Mouse (Mus musculus) embryo, embryonic 11.5 days (tissue): ENCODE data around the gene Usp48.

ENCODE experiments used
- DNase-seq: peaks from one replicate; pipeline ENCODE4 v3.0.0-alpha.2; 2012; ENCODE audit warnings: low read depth, low spot score

The Usp48 gene

GRCm38 (mm10) chr4:137609702-137610101, 16.1 kb downstream of the Usp48 start:
- no peak for DNase-seq

GRCm38 (mm10) chr4:137610256-137610655, 16.7 kb downstream of the Usp48 start:
- no peak for DNase-seq

GRCm38 (mm10) chr4:137622847-137623246, 29.3 kb downstream of the Usp48 start:
- no peak for DNase-seq

GRCm38 (mm10) chr4:137627476-137628235, 34.1 kb downstream of the Usp48 start:
- no peak for DNase-seq

GRCm38 (mm10) chr4:137628400-137628799, 34.8 kb downstream of the Usp48 start:
- no peak for DNase-seq

- no peak for DNase-seq
Observed at GRCm38 (mm10) chr4:137629354-137629753, 35.8 kb downstream of the Usp48 start.

- no peak for DNase-seq
Observed at GRCm38 (mm10) chr4:137630153-137630552, 36.6 kb downstream of the Usp48 start.

- no peak for DNase-seq
Observed at GRCm38 (mm10) chr4:137631596-137631995, 38.0 kb downstream of the Usp48 start.

- no peak for DNase-seq
Observed at GRCm38 (mm10) chr4:137633394-137633793, 39.8 kb downstream of the Usp48 start.

- DNase-seq: no peak
Observed at GRCm38 (mm10) chr4:137636597-137636996, 43.0 kb downstream of the Usp48 start.

- no peak for DNase-seq
Observed at GRCm38 (mm10) chr4:137641556-137641955, 48.0 kb downstream of the Usp48 start.

- DNase-seq: no peak
Observed at GRCm38 (mm10) chr4:137642101-137642500, 48.5 kb downstream of the Usp48 start.

GRCm38 (mm10) chr4:137643459-137643858, 49.9 kb downstream of the Usp48 start:
- no peak for DNase-seq

GRCm38 (mm10) chr4:137646262-137646661, 52.7 kb downstream of the Usp48 start:
- no peak for DNase-seq

GRCm38 (mm10) chr4:137647648-137648047, 54.1 kb downstream of the Usp48 start:
- DNase-seq: no peak

- DNase-seq: no peak
Observed at GRCm38 (mm10) chr4:137648230-137648629, 54.7 kb downstream of the Usp48 start.

- no peak for DNase-seq
Observed at GRCm38 (mm10) chr4:137650912-137651311, 57.4 kb downstream of the Usp48 start.

- no peak for DNase-seq
Observed at GRCm38 (mm10) chr4:137652835-137653346, 59.3 kb downstream of the Usp48 start.

GRCm38 (mm10) chr4:137655241-137656031, 61.9 kb downstream of the Usp48 start:
- no peak for DNase-seq

- no peak for DNase-seq
Observed at GRCm38 (mm10) chr4:137657674-137658073, 64.1 kb downstream of the Usp48 start.

GRCm38 (mm10) chr4:137659541-137659940, 66.0 kb downstream of the Usp48 start:
- DNase-seq: no peak

GRCm38 (mm10) chr4:137660364-137661077, 67.0 kb downstream of the Usp48 start:
- DNase-seq: no peak
